Mouse (Mus musculus): ENCODE results near the gene 1700023F06Rik.

GRCm38 (mm10) chr11:103218517-103218901, 10.2 kb upstream of the 1700023F06Rik start:
- TF ChIP-seq CTCF (IDR thresholded peaks at IDR 0.05; ENCODE audit: extremely low read depth, insufficient read depth, insufficient read length, insufficient replicate concordance): no peak
- TF ChIP-seq POLR2A (IDR thresholded peaks at IDR 0.05; ENCODE audit: low read depth, low read length): no peak

Data from spleen, adult 2 months (tissue).